Mouse (Mus musculus) CD4-positive, CD25-positive, alpha-beta regulatory T cell, adult 4 months (primary cell): Measurements from ENCODE around the gene Eya3. TPM values are rescaled to one million over a fixed set of nuclear protein-coding genes. Genes with fewer than 3 reads are reported as not detected.
A peak's percentile ranks its signal among the peaks of the same experiment; 100 is the strongest.
"Not testable (repeated sequence)": the region's sequence is repeated elsewhere in the genome, so short reads cannot be mapped to it uniquely, and the experiment has no call there.

Experiments
- ATAC-seq: one replicate; pipeline ENCODE4 v1.8.0; 2017
- polyA plus RNA-seq, 2 experiments: library from polyadenylated mRNA; unstranded; fragments of 100-300 nt; shearing (Covaris generic); gene quantifications; one replicate each; pipeline ENCODE4 v1.2.1; 2017

Gene Eya3
- polyA plus RNA-seq, 2 experiments from 2014 or later: 35.5 to 42.1 TPM

- ATAC-seq: peak; percentile 61
Observed at GRCm38 (mm10) chr4:132647439-132647838, 8.7 kb downstream of the Eya3 start.

- ATAC-seq: no peak
Observed at GRCm38 (mm10) chr4:132649271-132649999, 10.6 kb downstream of the Eya3 start.

GRCm38 (mm10) chr4:132652842-132653241 is 14.1 kb downstream of the Eya3 start:
- ATAC-seq: no peak

GRCm38 (mm10) chr4:132653799-132654198 is 15.0 kb downstream of the Eya3 start:
- no peak for ATAC-seq

- ATAC-seq: peak; percentile 69
Observed at GRCm38 (mm10) chr4:132655290-132655689, 16.5 kb downstream of the Eya3 start.

GRCm38 (mm10) chr4:132659106-132659505 is 20.3 kb downstream of the Eya3 start:
- ATAC-seq: peak; percentile 88

GRCm38 (mm10) chr4:132672697-132673096 is 33.9 kb downstream of the Eya3 start:
- no peak for ATAC-seq

GRCm38 (mm10) chr4:132676771-132677539 is 38.2 kb downstream of the Eya3 start:
- ATAC-seq: peak; percentile 85

GRCm38 (mm10) chr4:132689634-132690033 is 50.8 kb downstream of the Eya3 start:
- no peak for ATAC-seq

GRCm38 (mm10) chr4:132693366-132693765 is 54.6 kb downstream of the Eya3 start:
- no peak for ATAC-seq

- no peak for ATAC-seq
Observed at GRCm38 (mm10) chr4:132702076-132702475, 63.3 kb downstream of the Eya3 start.

- ATAC-seq: no peak
Observed at GRCm38 (mm10) chr4:132706885-132707284, 68.1 kb downstream of the Eya3 start.

- no peak for ATAC-seq
Observed at GRCm38 (mm10) chr4:132713181-132713580, 74.4 kb downstream of the Eya3 start.

GRCm38 (mm10) chr4:132718251-132718650 is 79.5 kb downstream of the Eya3 start:
- no peak for ATAC-seq

GRCm38 (mm10) chr4:132728233-132728632 is 89.4 kb downstream of the Eya3 start:
- no peak for ATAC-seq

GRCm38 (mm10) chr4:132731616-132732015 is 92.8 kb downstream of the Eya3 start:
- ATAC-seq: no peak

GRCm38 (mm10) chr4:132732148-132732684 is 93.4 kb downstream of the Eya3 start, which contains the start of gene Xkr8:
Xkr8 (minus strand) TSS chr4:132732546.
- ATAC-seq: peak; percentile 91

- ATAC-seq: no peak
Observed at GRCm38 (mm10) chr4:132733071-132733770, 94.4 kb downstream of the Eya3 start.

- ATAC-seq: no peak
Observed at GRCm38 (mm10) chr4:132734766-132735165, 96.0 kb downstream of the Eya3 start.

GRCm38 (mm10) chr4:132735389-132735788 is 96.6 kb downstream of the Eya3 start:
- no peak for ATAC-seq

- ATAC-seq: no peak
Observed at GRCm38 (mm10) chr4:132735894-132736293, 97.1 kb downstream of the Eya3 start.

GRCm38 (mm10) chr4:132737154-132737553 is 98.4 kb downstream of the Eya3 start:
- ATAC-seq: not testable (repeated sequence)

GRCm38 (mm10) chr4:132741491-132741890 is 102.7 kb downstream of the Eya3 start:
- ATAC-seq: no peak
